16 mouse cellular contexts compared by ENCODE assay signal in the genomic region with DNA sequence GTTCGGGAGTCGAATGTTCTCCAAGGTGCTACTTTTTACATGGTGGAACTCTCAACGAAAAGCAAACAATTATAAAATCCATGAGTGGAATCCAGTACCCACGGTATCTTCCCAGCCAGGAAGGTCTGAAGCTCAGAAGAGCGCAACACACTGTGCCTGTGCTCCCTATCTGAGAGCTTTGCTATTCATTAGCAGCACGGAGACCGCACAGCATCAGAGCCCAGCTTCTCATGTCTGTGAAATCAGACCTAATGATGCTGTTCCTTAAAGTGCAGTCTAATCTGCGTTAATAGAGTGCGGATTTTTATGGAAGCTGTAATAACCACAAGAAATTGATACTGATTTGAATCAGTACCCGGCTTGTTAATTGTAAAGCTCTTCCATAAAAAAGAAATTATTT. TPM values are rescaled to one million over a fixed set of nuclear protein-coding genes. Genes with fewer than 3 reads are reported as not detected.
"Had no signal": no experiment of that assay in that cellular context is flagged by ENCODE, and none has a peak within 500 bp of the region (broad histone marks: within the 10 kb centered on the region; RNA-seq: fewer than 3 reads in every experiment).

No protein-coding gene starts in this region.

- H3K36me3 ChIP-seq: limb, embryonic 10.5 days; liver, embryonic 15.5 days; midbrain, embryonic 15.5 days had no signal

- H3K4me3 ChIP-seq: left cerebral cortex, adult 2 months; limb, embryonic 10.5 days; liver, embryonic 15.5 days; midbrain, embryonic 15.5 days had no signal

- H3K27me3 ChIP-seq: liver, embryonic 15.5 days; midbrain, embryonic 15.5 days had no signal

- H3K27ac ChIP-seq: left cerebral cortex, adult 2 months; limb, embryonic 10.5 days; liver, embryonic 15.5 days; midbrain, embryonic 15.5 days had no signal

- H3K9ac ChIP-seq: liver, embryonic 15.5 days; midbrain, embryonic 15.5 days had no signal

- H3K4me2 ChIP-seq: liver, embryonic 11.5 days; liver, embryonic 15.5 days; midbrain, embryonic 15.5 days had no signal

- ATAC-seq: lung, postnatal 0 days; midbrain, embryonic 15.5 days had no signal

- H3K4me1 ChIP-seq: limb, embryonic 10.5 days; liver, embryonic 15.5 days; midbrain, embryonic 15.5 days had no signal

- H3K9me3 ChIP-seq: limb, embryonic 10.5 days; liver, embryonic 15.5 days; midbrain, embryonic 15.5 days had no signal

- DNase-seq: kidney, adult 8-10 months; kidney, postnatal 25 days; lung, adult 2 months; lung, postnatal 36 days; thymus, adult 18-20 months; thymus, postnatal 14 days had no signal

RNA-seq across cellular contexts. Expression of a gene that starts 41.3 kb away (rescaled TPM):
- total RNA-seq: layer of hippocampus, postnatal 25 days; left cerebral cortex, adult 2 months; left cerebral cortex, postnatal 14 days; megakaryocyte progenitor cell, adult 5-6 weeks had no signal
- polyA plus RNA-seq: limb, embryonic 10.5 days; liver, embryonic 11.5 days; liver, embryonic 15.5 days; lung, adult 2 months; lung, postnatal 0 days; midbrain, embryonic 15.5 days; neural tube, embryonic 11.5 days had no signal
